Mouse (Mus musculus): ENCODE measurements around the gene Arhgap29.

Gene Arhgap29

DNA sequence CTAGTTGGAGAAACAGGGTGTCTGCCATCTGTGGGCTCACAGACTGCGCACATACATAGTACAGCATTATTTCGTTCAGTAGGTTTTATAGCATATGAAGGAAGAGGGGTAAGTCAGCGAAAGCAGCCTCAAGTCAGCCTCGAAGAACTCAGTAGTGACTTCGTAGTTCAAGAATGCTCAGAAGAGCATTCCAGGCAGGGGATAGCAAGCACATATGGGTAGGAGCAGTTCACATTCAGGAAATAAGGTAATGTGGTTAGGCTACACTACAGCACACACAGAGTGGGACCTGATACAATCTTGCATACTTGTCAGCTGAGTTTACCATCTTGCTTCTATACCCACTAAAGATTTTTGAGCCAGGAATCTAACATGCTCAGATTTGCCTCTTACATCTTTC is 58.0 kb downstream of the Arhgap29 start:
- DNase-seq (ENCODE audit: low spot score), result no peak

DNA sequence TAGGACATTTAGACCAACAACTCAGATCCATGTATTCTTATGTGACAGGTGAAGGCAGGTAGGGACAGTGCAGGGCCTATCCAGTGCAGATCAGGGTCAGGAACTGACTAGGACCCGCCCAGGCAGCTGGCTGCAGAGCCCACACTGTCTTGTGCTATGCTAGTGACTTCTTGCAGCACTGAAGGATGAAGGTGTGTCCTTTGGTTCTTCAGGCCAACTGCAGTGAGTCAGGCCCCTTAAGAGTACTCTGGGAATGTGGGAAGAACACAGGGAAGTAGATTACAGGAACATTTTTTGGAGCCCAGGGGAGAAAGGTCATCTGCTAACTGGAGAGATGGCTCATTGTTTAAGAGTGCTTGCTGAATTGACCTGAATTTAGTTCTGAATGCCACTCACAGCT is 60.1 kb downstream of the Arhgap29 start:
- no peak for DNase-seq (ENCODE audit: low spot score)

DNA sequence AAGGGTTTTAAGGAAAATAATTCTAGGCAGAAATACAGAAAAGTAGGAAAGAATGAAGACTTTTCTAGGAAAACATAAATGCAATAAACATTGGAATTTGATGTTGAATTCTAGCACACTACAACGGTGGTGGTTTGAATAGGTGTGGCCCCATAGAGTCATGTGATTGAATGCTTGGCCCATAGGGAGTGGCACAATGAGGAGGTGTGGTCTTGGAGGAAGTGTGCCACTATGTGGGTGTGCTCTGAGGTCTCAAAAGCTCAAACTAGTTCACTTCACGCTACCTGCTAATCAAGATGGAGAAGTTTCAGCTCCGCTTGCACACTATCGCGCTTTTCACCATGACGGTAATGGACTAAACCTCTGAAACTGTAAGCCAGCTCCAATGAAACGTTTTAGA is 66.1 kb downstream of the Arhgap29 start:
- no peak for DNase-seq (ENCODE audit: low spot score)

DNA sequence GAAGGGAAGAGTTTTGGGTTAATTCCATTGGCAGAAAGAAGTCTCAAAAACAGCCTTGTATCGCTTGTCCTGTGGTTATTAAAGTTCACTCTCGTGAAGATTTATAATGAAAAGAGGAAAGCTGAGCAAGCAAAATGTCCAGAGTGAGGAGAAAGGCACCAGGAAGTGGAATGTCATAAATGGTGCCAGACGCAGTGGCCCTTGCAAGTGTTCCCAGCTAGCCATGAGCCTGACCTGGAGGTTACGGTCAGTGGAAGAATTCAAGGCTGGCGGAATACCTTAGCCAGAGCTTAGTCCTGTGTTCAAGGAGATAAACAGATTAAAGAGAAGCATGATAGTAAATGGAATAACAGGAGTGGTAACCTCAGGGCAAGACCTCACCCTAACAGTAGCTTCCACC is 66.8 kb downstream of the Arhgap29 start:
- no peak for DNase-seq (ENCODE audit: low spot score)

DNA sequence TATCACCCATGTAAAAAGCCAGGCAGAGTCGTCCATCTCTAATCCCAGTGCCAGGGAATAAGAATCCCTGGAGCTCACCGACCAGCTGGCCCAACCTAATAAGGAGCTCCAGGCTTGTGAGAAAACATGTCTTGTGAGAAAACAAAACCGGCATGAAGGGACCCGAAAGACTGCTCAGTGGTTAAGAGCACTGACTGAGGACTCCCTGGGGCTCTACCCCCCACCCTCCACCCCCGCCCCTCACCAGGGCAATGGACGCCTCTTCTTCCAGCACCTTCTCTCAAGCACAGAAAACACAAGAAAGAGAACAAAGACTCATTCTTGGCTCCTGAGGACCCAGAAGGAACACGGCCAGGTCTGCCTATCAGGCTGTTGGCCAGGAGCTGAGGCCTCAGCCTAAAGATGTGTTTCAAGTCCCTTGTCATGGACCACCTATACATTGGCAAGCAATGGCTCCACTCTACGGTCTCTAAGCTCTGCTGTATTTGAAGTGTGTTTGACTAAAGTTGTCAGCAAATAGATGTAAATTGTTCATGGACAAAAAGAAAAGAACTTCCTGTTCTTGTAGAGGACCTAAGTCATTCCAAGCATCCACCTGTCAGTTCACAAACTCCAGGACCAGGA is 68.8 kb downstream of the Arhgap29 start:
- DNase-seq (ENCODE audit: low spot score), result no peak

DNA sequence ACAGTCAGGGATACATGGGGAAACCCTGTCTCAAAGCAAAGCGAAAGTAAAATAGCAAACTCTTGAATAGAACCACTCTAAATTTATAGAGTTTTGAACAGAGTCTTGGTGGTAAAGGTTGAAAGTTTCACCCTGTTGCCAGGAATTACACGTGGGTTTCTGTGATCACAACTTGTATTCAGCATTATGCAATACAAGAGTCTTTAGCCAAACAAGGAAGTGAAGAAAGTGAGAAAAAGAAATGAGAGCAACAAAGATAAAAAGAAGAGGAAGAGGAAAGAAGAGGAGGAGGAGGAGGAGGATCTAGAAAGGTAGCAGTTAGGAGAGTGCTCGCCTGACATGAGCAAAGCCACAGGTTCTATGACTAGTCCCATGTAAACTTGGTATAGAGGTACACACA is 70.0 kb downstream of the Arhgap29 start:
- no peak for DNase-seq (ENCODE audit: low spot score)

DNA sequence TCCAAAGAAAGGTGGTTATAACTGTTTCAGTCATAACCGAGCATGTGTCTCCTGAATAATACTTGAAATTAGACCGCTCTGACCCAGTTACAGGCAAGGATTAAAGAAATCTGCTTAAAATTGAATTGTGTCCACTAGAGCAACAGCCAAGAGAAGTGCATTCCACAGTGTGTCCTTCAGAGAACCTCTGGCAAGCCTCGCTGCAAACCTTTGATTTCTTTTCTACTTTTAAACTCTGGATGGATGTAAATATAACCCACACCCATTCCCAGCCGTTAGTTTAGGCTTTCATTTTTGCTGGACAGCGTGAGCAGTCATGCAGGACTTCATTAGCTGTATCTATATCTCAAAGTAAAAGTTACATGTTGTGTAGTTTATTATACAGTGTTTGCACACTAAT is 74.3 kb downstream of the Arhgap29 start:
- DNase-seq (ENCODE audit: low spot score), result no peak

DNA sequence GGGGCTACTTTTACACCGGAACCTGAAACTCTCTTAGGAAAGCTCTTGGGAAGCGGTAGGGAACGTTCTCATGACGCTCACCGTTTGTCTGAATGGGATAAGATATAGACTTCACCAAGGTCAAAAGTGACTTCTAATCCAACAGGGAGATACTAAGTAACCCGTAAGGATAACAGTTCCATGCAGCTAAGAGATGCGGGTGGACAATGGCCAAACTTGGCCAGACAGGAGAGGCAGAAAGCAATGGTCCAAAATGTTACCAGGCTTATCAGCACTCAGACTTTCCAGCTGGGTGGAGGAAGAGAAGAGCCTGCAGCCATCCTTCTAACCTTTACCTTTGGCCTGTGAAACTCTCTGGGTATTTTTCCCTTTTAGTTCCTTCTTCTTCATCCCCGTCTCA is 75.4 kb downstream of the Arhgap29 start:
- no peak for DNase-seq (ENCODE audit: low spot score)

DNA sequence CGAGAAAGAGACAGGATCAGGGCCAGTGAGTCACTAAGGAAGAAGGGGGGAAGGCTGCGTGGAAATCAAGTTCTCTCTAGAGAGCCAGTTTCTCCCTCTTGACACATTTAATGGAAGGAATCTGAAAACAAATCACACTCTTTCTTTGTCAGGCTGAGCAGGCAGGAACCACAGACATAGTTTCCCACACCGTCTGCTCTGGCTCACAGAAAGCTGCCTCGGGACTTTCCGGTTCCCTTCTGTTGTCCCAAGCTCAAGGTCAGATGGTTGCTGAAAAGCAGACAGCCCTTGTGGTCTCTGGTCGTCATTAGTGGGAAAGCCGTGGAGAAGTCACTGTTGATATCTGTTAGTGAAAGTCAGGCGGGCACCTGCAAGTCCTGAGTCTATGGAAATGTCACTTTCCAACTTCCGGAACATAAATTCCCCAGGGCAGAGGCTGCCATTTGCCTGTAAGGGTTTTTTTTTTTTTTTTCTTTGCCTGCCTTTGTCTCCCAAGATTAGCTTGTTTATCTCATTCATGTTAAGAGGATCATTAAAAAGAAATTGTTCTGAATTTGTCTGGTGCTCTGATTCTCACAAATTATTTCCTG is 81.0 kb downstream of the Arhgap29 start:
- peak; percentile 32 for DNase-seq (ENCODE audit: low spot score)

DNA sequence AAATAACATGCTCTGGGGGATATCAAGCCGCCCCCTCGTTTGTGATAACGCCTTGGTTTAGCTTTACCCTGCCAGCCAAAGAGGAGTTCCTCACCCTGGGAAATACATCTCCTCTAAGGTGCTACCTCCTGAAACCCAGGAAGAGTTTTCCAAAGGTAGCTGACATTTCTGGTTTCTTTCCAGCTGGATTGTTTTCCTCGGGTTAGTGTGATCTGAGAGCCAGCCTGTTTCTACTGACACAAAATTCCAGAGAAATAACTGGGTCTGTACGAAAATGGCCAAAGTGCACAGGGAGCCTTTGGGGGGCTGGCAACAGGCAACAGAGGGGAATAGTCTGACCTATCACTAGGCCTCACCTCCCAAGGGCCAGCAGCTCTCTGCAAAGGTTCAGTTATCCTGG is 81.9 kb downstream of the Arhgap29 start:
- no peak for DNase-seq (ENCODE audit: low spot score)

DNA sequence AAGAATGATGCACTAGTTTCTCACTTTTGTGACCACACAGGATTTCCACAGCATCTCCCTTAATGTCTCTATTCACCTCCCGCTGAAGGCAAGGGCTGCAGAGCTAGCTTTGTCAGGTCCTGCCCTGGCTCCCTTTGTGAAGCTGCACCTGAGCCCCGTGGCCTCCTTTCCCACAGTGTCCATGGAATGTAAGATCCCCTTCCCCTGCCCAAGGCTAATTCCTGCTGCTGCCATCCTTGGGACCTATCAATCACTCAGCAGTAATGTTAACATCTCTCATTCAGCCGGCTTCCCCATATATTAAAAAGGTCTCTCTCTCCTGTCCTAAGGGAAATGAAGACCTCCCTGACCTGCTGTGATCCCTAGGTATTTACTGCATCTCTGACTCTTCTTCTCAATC is 82.8 kb downstream of the Arhgap29 start:
- no peak for DNase-seq (ENCODE audit: low spot score)

DNA sequence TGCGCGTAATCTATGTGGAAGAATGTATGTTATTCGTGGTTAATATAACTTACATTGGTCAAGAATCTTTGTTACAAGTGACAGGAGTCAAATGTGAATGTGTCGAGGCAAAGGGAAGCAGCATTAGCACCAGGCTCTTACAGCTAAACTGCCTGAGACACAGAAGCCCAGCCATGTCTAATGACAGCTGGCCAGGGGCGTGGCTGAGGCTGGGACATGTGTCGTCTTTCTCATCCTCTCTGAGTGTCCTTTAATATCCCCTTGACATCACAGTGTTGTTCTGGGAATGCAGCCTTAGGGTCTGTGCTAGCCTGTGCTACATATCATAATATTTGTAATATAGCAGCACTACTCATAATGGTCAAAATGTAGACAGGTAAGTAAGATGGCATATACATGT is 88.2 kb downstream of the Arhgap29 start:
- no peak for DNase-seq (ENCODE audit: low spot score)

DNA sequence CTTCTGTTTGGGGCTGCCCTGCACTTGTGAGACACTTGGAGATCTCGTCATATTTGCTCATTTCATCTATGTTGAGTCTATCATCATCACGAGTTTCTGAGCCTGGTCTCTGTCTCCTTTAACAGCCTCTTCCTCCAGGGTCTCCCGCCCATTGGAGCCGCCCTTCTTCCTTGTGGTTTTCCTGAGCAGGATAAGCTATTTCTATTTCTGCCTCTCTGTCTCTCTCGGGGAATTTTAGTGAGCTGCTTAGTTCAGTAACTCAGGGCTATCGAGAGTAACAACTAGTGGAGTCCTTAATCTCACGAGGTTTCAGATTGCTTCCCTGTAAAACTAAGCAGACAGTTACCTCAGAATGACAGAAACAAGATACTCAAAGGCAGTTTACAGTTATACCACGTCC is 90.8 kb downstream of the Arhgap29 start:
- no peak for DNase-seq (ENCODE audit: low spot score)

DNA sequence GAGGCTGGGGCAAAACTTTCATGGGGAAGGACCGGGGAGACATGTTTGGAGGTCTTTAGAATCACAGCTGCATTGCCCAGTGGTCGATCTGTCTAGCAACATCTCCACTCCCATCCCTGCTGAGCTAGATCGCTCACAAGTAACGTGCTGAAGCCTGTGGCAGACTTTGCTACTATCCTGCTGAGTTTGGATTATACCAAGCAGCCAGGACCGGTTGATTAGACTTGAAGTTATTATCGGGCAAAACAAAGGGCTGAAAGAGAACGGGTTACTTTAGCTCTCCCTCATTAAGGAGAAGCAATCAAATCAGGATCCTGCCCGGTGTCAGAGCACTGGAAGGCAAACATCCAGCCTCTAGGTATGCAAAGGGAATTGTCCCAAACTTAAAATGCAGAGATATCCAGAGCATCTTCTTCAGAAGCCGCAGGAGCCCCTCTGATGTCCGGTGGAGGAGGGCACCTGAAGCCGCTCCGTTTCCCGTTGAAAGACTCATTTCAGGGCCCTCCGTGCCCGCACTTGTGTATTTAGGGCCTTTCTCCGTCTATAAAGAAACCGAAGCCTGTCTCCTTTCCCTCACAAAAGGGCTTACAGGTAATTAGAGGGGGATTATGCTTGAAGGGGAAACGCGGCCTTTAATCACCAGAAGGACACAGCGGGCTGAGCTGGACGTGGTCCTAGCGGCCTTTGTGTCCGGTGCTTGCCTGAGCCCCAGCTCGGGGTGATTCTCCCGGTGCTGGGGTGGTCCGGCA is 91.6 kb downstream of the Arhgap29 start, which contains the start of gene Abca4:
Abca4 (plus strand) TSS at position 645 of the 749 bp plus-strand sequence.
- DNase-seq (ENCODE audit: low spot score), result no peak

DNA sequence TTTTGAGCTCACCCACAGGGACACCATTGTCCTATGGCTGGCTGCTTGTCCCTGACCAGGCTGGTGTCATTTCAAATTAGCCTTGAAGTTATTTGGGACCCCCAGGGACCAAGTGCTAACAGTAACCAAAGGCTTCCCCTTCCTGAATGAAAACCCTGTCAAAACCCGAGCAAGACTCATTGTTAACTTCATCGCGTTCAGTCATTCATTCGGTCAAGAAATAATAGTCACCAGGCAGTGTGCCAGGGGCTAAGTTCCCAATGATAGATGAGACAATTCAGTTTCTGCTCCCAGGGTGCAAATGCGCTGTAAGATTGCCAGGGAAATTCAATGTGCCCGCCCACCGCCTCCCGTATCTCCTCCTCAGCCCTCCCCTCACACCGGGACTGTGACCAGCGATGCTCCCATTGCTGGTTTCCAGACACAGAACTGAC is 93.9 kb downstream of the Arhgap29 start:
- DNase-seq (ENCODE audit: low spot score), result peak; percentile 57

DNA sequence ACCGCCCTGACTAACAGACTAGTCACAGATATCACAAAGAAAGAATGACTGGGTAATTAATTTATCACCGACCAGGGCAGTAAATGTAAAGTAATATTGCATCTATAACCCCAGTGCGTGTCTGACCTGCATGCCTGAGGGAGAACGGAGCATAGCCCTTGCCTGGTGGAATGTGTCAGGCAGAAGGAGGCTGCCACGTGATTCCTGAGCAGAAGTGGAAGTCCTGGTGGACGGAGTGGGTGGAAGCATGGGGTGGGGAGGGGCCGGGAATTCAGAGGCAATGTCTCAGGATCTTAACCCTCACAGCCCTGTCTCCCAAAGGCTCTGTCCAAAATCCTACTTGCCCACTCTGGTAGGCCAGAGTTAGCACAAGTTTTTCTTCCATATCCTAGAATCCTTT is 95.1 kb downstream of the Arhgap29 start:
- no peak for DNase-seq (ENCODE audit: low spot score)

DNA sequence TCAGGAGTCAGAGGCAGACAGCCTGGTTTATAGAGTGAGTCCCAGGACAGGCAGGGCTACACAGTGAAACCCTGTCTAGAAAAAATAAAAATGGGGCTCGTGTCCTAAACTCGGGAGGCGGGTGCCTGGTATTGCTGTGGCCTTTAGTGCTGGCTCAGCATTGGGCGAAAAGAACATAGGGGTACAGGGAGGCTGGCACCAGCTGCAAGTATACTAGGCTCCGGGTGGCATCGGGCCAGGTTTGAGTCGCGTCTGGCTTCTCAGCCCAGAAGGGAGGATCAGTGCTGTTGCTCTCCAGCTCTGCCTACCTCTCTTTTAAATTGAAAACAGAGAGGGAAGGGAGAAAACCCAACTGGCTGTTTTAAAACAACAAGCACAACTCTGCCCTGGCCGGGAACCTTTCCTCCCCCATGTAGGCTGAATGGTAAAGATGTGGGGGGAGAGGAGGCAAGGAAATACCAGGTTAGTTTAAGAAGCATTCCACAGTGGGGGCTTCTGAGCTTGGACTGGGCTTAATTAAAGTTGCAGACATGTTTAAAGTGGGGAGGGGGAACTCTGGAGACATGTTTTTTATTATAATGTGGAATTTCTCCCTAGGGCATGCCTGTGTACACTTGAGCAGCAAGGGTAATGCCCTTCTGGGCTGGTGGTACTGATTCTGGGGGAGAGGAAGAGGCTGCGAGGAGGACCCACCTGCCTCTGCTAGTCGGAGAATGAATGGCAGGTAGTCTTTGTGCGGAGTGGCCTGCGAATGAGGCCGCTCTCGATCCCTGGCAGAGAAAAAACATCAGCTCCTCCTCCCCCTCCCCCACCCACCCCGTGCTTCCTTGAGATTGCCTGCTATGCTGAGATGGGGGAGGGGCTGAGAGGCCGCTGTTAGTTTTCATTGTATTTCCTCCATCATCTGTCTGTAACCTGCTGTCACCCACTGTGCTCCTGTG is 95.8 kb downstream of the Arhgap29 start:
- peak; percentile 82 for DNase-seq (ENCODE audit: low spot score)

DNA sequence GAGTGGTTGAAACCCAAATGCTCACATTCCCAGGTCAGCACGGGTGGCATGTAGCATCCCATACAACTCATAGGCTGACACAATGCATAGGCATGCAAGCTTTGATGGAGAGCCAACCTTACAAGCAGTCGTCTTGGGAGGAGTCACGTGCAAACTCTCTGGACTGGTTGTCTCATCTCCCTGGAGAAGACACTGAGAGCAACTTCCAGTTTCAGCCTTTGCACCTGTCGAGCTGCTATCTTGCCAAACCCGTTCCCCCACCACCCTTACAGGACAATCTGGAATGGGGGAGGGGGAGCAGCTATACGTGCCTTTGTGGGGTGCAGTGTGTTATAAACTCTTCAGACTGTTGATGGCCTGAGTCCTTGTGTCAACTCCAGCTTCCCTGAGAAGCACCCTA is 96.8 kb downstream of the Arhgap29 start:
- no peak for DNase-seq (ENCODE audit: low spot score)

DNA sequence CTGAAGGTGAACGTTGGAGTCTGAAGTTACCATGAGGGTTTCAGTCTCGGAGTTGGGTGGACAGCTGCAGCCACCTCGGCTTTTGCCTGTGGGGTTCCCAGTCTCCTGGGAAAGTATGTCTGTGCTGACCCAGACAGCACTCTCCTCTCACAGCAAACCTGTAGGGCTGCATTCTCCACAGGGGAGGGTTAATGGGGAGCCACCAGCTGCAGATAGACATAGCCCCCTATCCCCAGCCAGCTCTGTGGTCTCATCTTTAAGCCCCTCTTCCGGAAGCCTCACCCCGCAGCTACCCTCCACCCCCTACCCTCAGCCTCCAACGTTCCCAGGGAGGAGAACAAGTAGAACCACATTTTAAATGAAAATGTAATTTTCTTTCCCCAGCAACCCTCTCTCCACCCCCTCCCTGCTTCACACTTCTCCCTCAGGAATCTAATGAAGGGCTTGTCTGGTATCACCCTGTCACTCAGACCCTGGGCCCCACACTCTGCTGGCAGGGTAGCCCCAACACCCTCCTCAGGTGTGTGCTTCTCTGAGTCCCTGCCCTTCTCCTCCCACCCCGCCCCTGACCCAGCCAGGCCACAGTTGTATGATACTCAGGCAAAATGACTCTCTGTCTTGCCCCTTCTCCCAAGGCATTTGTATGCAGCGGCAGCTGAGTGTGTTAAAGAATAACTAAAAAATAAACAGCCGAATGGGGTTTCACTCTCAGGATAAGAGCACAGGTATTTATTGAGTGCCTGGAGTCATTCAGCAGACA is 106.3 kb downstream of the Arhgap29 start:
- no peak for DNase-seq (ENCODE audit: low spot score)

DNA sequence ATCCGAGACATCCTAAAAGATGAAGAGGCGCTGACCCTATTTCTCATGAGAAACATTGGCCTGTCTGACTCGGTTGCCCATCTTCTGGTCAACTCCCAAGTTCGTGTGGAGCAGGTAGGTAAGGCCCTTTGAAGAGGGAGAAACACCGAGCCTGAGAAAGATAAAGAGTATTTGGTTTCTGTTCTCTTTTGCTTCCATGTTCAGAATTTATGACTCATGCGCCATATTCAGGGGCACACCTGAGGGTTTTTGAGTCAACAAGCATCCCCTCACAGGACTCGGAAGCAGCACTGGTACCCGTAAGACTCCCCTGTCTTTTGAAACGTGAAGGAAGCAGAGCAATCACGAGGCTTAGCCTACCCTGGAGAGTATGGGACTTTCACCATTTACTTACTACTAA is 110.2 kb downstream of the Arhgap29 start:
- no peak for DNase-seq (ENCODE audit: low spot score)

DNA sequence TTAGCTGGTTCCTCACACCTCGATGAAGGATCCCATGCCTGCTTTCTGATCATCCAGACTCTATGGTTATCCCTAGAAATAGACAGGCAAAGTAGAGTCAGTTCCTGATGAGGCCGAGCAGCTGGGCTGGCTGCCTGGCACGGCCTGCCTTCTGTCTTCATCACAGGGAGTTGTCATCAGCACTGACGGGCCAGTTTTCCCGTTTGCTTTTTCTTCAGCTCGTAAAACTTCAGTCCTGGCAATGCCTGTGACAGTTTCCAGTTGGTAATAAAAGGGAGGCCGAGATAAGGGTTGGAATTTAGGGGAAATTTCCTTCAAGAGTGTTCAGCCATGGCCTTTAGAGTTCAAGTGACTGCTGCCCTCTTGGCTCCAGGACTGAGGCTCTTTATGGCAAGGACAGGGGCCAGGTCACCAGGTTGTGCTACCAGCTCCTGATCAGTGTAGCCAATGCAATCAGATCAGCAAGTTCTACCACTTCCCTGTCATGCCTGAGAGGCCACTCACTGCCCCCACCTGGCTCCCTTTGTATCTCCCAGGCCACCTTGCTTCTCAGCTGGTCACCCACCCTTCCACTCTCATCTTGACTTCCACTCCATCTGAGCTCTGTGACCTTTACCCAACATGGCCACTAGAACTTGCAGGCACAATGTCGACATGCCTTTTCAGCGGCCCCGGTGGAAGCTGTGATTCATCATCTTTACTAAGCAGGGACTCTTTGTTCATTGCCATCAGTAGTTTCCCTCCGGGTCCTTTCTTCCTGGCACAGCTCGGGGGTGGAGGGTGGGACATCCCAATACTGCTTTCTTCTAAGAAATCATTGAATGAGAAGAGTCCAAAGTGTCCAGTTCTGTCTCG is 112.4 kb downstream of the Arhgap29 start:
- no peak for DNase-seq (ENCODE audit: low spot score)
